In the genomic region with DNA sequence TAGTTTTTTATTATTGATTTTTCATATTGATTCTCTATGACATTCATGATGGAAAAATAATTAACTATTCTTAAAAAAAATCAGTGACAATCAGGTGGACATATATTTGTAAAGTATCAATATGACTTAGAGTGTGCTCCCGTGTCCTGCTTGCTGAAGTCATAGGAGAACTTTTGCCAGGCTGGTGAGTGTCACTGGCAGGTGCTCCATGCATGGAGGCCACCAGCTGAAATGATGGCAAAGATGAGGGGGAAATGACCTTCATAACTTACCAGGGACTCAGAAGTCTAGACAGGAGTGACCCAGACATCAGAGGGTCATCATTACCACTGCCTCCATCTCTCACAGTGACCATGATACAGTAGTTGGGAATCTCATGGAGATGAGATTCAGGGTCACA, we compare ENCODE assay signal across 30 mouse cellular contexts.
"Had no signal": no experiment of that assay in that cellular context is flagged by ENCODE, and none has a peak within 500 bp of the region (broad histone marks: within the 10 kb centered on the region; RNA-seq: fewer than 3 reads in every experiment).

No protein-coding gene starts in this region.

- H3K4me1 ChIP-seq: limb, embryonic 10.5 days; limb, embryonic 15.5 days; liver, embryonic 13.5 days; liver, embryonic 15.5 days; megakaryocyte, embryonic 14.5 days; midbrain, embryonic 12.5 days; midbrain, embryonic 13.5 days; midbrain, embryonic 15.5 days; neural tube, embryonic 12.5 days had no signal

- H3K9me3 ChIP-seq: limb, embryonic 10.5 days; limb, embryonic 12.5 days; limb, embryonic 13.5 days; limb, embryonic 15.5 days; liver, embryonic 12.5 days; liver, embryonic 13.5 days; liver, embryonic 15.5 days; lung, embryonic 15.5 days; megakaryocyte, embryonic 14.5 days; midbrain, embryonic 13.5 days; midbrain, embryonic 15.5 days; neural tube, embryonic 12.5 days had no signal

- ATAC-seq: liver, embryonic 12.5 days; liver, postnatal 0 days; lung, postnatal 0 days; midbrain, embryonic 13.5 days; midbrain, embryonic 15.5 days; midbrain, embryonic 16.5 days had no signal

- H3K9ac ChIP-seq: limb, embryonic 12.5 days; limb, embryonic 13.5 days; limb, embryonic 15.5 days; liver, embryonic 12.5 days; liver, embryonic 13.5 days; liver, embryonic 14.5 days; liver, embryonic 15.5 days; liver, postnatal 0 days; lung, embryonic 14.5 days; lung, embryonic 15.5 days; midbrain, embryonic 12.5 days; midbrain, embryonic 13.5 days; midbrain, embryonic 15.5 days; neural tube, embryonic 12.5 days had no signal

- H3K27me3 ChIP-seq: limb, embryonic 12.5 days; limb, embryonic 13.5 days; limb, embryonic 15.5 days; liver, embryonic 12.5 days; liver, embryonic 13.5 days; liver, embryonic 15.5 days; lung, embryonic 15.5 days; megakaryocyte, embryonic 14.5 days; midbrain, embryonic 12.5 days; midbrain, embryonic 13.5 days; midbrain, embryonic 15.5 days; neural tube, embryonic 12.5 days had no signal

- DNase-seq: left cerebral cortex, postnatal 4 days; liver; liver, embryonic 13.5 days; liver, postnatal 0 days; lung, adult 18-20 months; lung, adult 2 months; lung, embryonic 14.5 days; lung, postnatal 10 days; lung, postnatal 14 days; lung, postnatal 36 days; midbrain, embryonic 14.5 days had no signal

- H3K36me3 ChIP-seq: limb, embryonic 10.5 days; limb, embryonic 12.5 days; limb, embryonic 13.5 days; limb, embryonic 15.5 days; liver, embryonic 12.5 days; liver, embryonic 13.5 days; liver, embryonic 15.5 days; lung, embryonic 15.5 days; midbrain, embryonic 10.5 days; midbrain, embryonic 12.5 days; midbrain, embryonic 13.5 days; midbrain, embryonic 15.5 days; neural tube, embryonic 12.5 days had no signal

- H3K4me3 ChIP-seq: left cerebral cortex, adult 2 months; limb, embryonic 10.5 days; limb, embryonic 12.5 days; limb, embryonic 13.5 days; limb, embryonic 15.5 days; liver, embryonic 12.5 days; liver, embryonic 13.5 days; liver, embryonic 15.5 days; lung, embryonic 15.5 days; megakaryocyte, embryonic 14.5 days; midbrain, embryonic 10.5 days; midbrain, embryonic 12.5 days; midbrain, embryonic 13.5 days; midbrain, embryonic 15.5 days; neural tube, embryonic 12.5 days had no signal

- H3K27ac ChIP-seq: left cerebral cortex, adult 2 months; limb, embryonic 10.5 days; limb, embryonic 12.5 days; limb, embryonic 13.5 days; limb, embryonic 15.5 days; liver, embryonic 12.5 days; liver, embryonic 13.5 days; liver, embryonic 14.5 days; liver, embryonic 15.5 days; lung, embryonic 15.5 days; macrophage; midbrain, embryonic 10.5 days; midbrain, embryonic 12.5 days; midbrain, embryonic 13.5 days; midbrain, embryonic 15.5 days; neural tube, embryonic 12.5 days had no signal

- H3K4me2 ChIP-seq: limb, embryonic 12.5 days; limb, embryonic 13.5 days; limb, embryonic 15.5 days; liver, embryonic 12.5 days; liver, embryonic 13.5 days; liver, embryonic 15.5 days; lung, embryonic 14.5 days; lung, embryonic 15.5 days; midbrain, embryonic 11.5 days; midbrain, embryonic 12.5 days; midbrain, embryonic 13.5 days; midbrain, embryonic 15.5 days; neural tube, embryonic 12.5 days had no signal
